Mouse (Mus musculus) ES-Bruce4 (cell line): ENCODE measurements around the gene Gpx4. TPM values are rescaled to one million over a fixed set of nuclear protein-coding genes. Genes with fewer than 3 reads are reported as not detected.

Source experiments
- H3K27ac ChIP-seq: 2 replicates; pipeline ENCODE4 v1.5.1; 2012; ENCODE audit warnings: low read length, inconsistent platforms; ENCODE audit not compliant: insufficient read depth
- H3K27me3 ChIP-seq: 2 replicates; pipeline ENCODE4 v1.6.1; 2012; ENCODE audit warnings: mild to moderate bottlenecking, low read length, inconsistent platforms; ENCODE audit not compliant: control insufficient read depth, poor library complexity, insufficient read depth, severe bottlenecking
- H3K36me3 ChIP-seq: 2 replicates; pipeline ENCODE4 v1.6.1; 2012; ENCODE audit warnings: inconsistent platforms, mild to moderate bottlenecking, low read length, moderate library complexity; ENCODE audit not compliant: control insufficient read depth, poor library complexity, insufficient read depth, severe bottlenecking
- H3K4me1 ChIP-seq: one replicate; pipeline ENCODE4 v1.8.1; 2011; ENCODE audit warnings: low read length; ENCODE audit not compliant: control insufficient read depth, insufficient read depth
- H3K4me3 ChIP-seq: 2 replicates; pipeline ENCODE4 v1.5.1; 2011; ENCODE audit warnings: low read depth, mild to moderate bottlenecking, low read length
- H3K9ac ChIP-seq: 2 replicates; pipeline ENCODE4 v1.6.1; 2012; ENCODE audit warnings: low read depth, mild to moderate bottlenecking, inconsistent platforms; ENCODE audit not compliant: poor library complexity, severe bottlenecking
- H3K9me3 ChIP-seq: replicated peaks from 2 replicates; pipeline ENCODE4 v1.6.1; 2012; ENCODE audit warnings: mild to moderate bottlenecking, low read length, inconsistent platforms; ENCODE audit not compliant: control insufficient read depth, poor library complexity, insufficient read depth, severe bottlenecking
- CTCF ChIP-seq: IDR thresholded peaks from one replicate; pipeline ENCODE4 v1.8.1; 2011; ENCODE audit warnings: low read depth, low read length
- EP300 ChIP-seq: IDR thresholded peaks from 2 replicates; pipeline ENCODE4 v1.6.1; 2011; ENCODE audit warnings: low read depth, low read length; ENCODE audit not compliant: insufficient read depth
- POLR2A ChIP-seq: IDR thresholded peaks from one replicate; pipeline ENCODE4 v1.8.1; 2011; ENCODE audit warnings: low read length; ENCODE audit not compliant: insufficient read depth
- polyA plus RNA-seq: library from polyadenylated mRNA; stranded (reverse); fragments of >200 nt; gene quantifications from 2 replicates; pipeline ENCODE4 v1.2.4, GENCODE M21; 2011; ENCODE audit warnings: low read depth; ENCODE audit not compliant: missing spikeins, insufficient read depth, insufficient read length

The Gpx4 gene
- polyA plus RNA-seq, 1 experiment, result 479 TPM

- Histone ChIP-seq H3K9ac (no peak overlapping the region), H3K27me3 (no peaks in the 10 kb centered on the region), H3K36me3 (no peaks in the 10 kb centered on the region), H3K27ac (no peak overlapping the region), H3K4me3 (no peak overlapping the region), H3K9me3 (no peaks in the 10 kb centered on the region), H3K4me1 (peaks cover 6% of the 10 kb centered on the region)
- TF ChIP-seq POLR2A, result no peak
- no peak for TF ChIP-seq EP300
- no peak for TF ChIP-seq CTCF
Measured at GRCm38 (mm10) chr10:80095547-80095946, 48.6 kb downstream of the Gpx4 start.

DNA sequence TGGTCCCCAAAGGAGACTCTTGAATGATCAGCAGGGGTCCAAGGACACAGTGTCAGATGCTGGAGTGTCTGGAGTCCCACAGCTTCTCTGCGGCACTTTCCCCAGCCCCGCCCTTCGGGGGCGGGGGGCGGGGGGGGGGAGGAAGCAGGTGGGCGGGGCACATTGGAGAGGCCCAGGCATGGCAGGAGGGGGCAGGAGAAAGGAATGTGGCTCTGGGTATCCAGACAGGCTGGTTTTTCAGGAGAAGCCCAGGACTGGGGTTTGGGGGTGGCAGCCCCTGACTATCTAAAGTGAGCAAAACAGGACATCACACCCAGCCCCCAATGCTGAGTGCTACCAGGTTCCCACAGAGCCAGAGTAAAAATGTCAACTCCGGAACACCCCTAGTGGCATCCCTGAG lies 50.3 kb downstream of the Gpx4 start:
- Histone ChIP-seq H3K36me3 (no peaks in the 10 kb centered on the region), H3K9me3 (no peaks in the 10 kb centered on the region), H3K27ac (no peak overlapping the region), H3K4me3 (no peak overlapping the region), H3K4me1 (peaks cover 6% of the 10 kb centered on the region), H3K27me3 (no peaks in the 10 kb centered on the region), H3K9ac (no peak overlapping the region)
- TF ChIP-seq EP300 (no peak), CTCF (no peak), POLR2A (no peak)

DNA sequence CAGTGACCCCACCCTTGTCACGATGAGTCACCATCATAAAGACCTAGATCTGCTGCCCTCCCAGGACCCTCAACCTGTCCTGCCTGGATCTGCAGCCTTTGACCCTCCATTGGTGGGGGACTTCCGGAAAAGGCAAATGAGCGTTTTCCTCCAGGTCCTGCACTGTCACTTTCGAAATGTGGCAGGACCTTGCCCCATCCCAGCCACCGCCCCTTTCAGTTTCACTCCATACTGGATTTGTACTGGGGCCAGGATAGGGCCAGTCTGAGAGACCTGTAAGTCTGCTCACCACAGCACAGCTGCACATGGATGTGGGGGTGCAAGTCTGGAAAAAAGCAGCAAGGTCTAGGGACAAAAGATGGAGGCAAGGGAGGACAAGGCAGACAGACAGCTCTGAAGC lies 51.7 kb downstream of the Gpx4 start:
- H3K27me3 ChIP-seq, result no peaks in the 10 kb centered on the region
- no peak overlapping the region for H3K27ac ChIP-seq
- TF ChIP-seq CTCF, result no peak
- H3K4me3 ChIP-seq, result no peak overlapping the region
- H3K4me1 ChIP-seq, result peaks cover 8% of the 10 kb centered on the region
- no peaks in the 10 kb centered on the region for H3K36me3 ChIP-seq
- no peak overlapping the region for H3K9ac ChIP-seq
- no peaks in the 10 kb centered on the region for H3K9me3 ChIP-seq

DNA sequence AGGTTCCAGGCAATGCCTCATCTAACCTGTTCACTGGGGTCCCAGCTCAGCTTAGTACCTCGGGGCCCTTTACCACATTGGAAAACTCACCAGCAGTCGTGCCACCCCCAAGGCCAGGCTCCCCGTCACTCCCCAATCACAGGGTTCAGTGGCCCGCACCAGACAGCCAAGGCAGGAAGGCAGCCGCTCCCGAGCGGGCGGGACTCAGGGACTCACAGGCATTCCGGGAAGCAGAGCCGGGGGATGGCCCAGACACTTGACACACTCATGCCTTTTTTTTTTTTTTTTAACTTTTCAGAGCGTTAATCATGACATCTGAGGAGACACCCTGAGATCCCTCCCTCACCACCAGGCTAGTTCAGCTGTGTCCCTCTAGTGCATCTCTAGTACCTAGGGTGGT lies 54.0 kb downstream of the Gpx4 start:
- 0 out of 2 replicates have a peak overlapping the region, but pooled peaks have one; percentile 2 for H3K4me3 ChIP-seq
- H3K27me3 ChIP-seq, result no peaks in the 10 kb centered on the region
- H3K4me1 ChIP-seq, result peaks cover 10% of the 10 kb centered on the region
- TF ChIP-seq POLR2A (no peak), CTCF (no peak), EP300 (no peak)
- H3K9ac ChIP-seq, result no peak overlapping the region; the same call in 1 of the 2 replicates
- no peaks in the 10 kb centered on the region for H3K9me3 ChIP-seq
- no peak overlapping the region for H3K27ac ChIP-seq
- H3K36me3 ChIP-seq, result no peaks in the 10 kb centered on the region

GRCm38 (mm10) chr10:80102216-80102915 lies 55.4 kb downstream of the Gpx4 start:
- TF ChIP-seq POLR2A (no peak), EP300 (0 out of 2 replicates have a peak, but pooled peaks have one; percentile 20)
- Histone ChIP-seq H3K4me3 (peak overlapping the region; percentile 91), H3K9ac (peak overlapping the region; percentile 82), H3K9me3 (no peaks in the 10 kb centered on the region), H3K27ac (no peak overlapping the region), H3K4me1 (peaks cover 13% of the 10 kb centered on the region), H3K36me3 (no peaks in the 10 kb centered on the region), H3K27me3 (no peaks in the 10 kb centered on the region)

DNA sequence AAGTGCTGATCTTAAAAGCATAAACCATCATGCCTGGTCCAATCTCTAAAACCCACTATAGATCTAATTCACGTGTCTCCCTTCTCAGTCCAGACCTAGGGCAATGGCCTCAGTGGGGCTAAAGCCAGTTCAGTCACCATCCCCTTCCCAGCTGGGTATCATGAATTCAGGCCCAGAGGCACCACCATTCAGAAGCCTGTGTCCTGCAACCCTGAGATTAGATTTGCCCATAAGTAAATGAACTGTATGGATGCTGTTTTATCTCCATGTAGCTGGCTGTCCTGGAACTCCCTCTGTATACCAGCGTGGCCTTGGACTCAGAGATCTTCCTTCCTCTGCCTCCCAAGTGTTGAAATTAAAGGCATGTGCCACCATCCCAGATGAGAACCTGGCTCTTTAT lies 56.1 kb downstream of the Gpx4 start:
- Histone ChIP-seq H3K4me3 (no peak overlapping the region), H3K27ac (no peak overlapping the region), H3K27me3 (no peaks in the 10 kb centered on the region), H3K9ac (peak overlapping the region; percentile 82; the same call in 1 of the 2 replicates), H3K36me3 (no peaks in the 10 kb centered on the region), H3K9me3 (no peaks in the 10 kb centered on the region), H3K4me1 (peaks cover 12% of the 10 kb centered on the region)
- TF ChIP-seq POLR2A (no peak), CTCF (no peak), EP300 (no peak)
